Mouse (Mus musculus): ENCODE measurements at regions not wholly inside any gene's neighbourhood (a gene's known extent, or its start where the extent isn't known, plus 50 kb on each side); places are given as distances from the start of the nearest gene placed in this dataset.

- DNase-seq (ENCODE audit: low read depth, low spot score): no peak
Measured at GRCm38 (mm10) chr2:48620815-48621214, 193.1 kb upstream of the Acvr2a start.

GRCm38 (mm10) chr2:48622316-48622715 is 191.6 kb upstream of the Acvr2a start:
- no peak for DNase-seq (ENCODE audit: low read depth, low spot score)

GRCm38 (mm10) chr2:48624040-48624439 is 189.9 kb upstream of the Acvr2a start:
- no peak for DNase-seq (ENCODE audit: low read depth, low spot score)

- no peak for DNase-seq (ENCODE audit: low read depth, low spot score)
Measured at GRCm38 (mm10) chr2:48624461-48624860, 189.4 kb upstream of the Acvr2a start.

- DNase-seq (ENCODE audit: low read depth, low spot score): no peak
Measured at GRCm38 (mm10) chr2:48627011-48627410, 186.9 kb upstream of the Acvr2a start.

- no peak for DNase-seq (ENCODE audit: low read depth, low spot score)
Measured at GRCm38 (mm10) chr2:48629106-48630050, 184.5 kb upstream of the Acvr2a start.

GRCm38 (mm10) chr2:48634456-48635174 is 179.3 kb upstream of the Acvr2a start:
- DNase-seq (ENCODE audit: low read depth, low spot score): no peak

GRCm38 (mm10) chr2:48636108-48636507 is 177.8 kb upstream of the Acvr2a start:
- DNase-seq (ENCODE audit: low read depth, low spot score): no peak

GRCm38 (mm10) chr2:48644114-48644513 is 169.8 kb upstream of the Acvr2a start:
- no peak for DNase-seq (ENCODE audit: low read depth, low spot score)

- no peak for DNase-seq (ENCODE audit: low read depth, low spot score)
Measured at GRCm38 (mm10) chr2:48650281-48650680, 163.6 kb upstream of the Acvr2a start.

- DNase-seq (ENCODE audit: low read depth, low spot score): no peak
Measured at GRCm38 (mm10) chr2:48661222-48661621, 152.7 kb upstream of the Acvr2a start.

GRCm38 (mm10) chr2:48665103-48665502 is 148.8 kb upstream of the Acvr2a start:
- DNase-seq (ENCODE audit: low read depth, low spot score): no peak

- DNase-seq (ENCODE audit: low read depth, low spot score): no peak
Measured at GRCm38 (mm10) chr2:48689098-48689497, 124.8 kb upstream of the Acvr2a start.

GRCm38 (mm10) chr2:48694509-48694908 is 119.4 kb upstream of the Acvr2a start:
- no peak for DNase-seq (ENCODE audit: low read depth, low spot score)

- DNase-seq (ENCODE audit: low read depth, low spot score): no peak
Measured at GRCm38 (mm10) chr2:48700886-48701285, 113.0 kb upstream of the Acvr2a start.

GRCm38 (mm10) chr2:48705103-48705804 is 108.7 kb upstream of the Acvr2a start:
- no peak for DNase-seq (ENCODE audit: low read depth, low spot score)

GRCm38 (mm10) chr2:48705805-48706150 is 108.1 kb upstream of the Acvr2a start:
- no peak for DNase-seq (ENCODE audit: low read depth, low spot score)

GRCm38 (mm10) chr2:48706188-48706587 is 107.7 kb upstream of the Acvr2a start:
- no peak for DNase-seq (ENCODE audit: low read depth, low spot score)

- DNase-seq (ENCODE audit: low read depth, low spot score): no peak
Measured at GRCm38 (mm10) chr2:48716206-48716605, 97.7 kb upstream of the Acvr2a start.

GRCm38 (mm10) chr2:48717770-48718169 is 96.1 kb upstream of the Acvr2a start:
- no peak for DNase-seq (ENCODE audit: low read depth, low spot score)

- DNase-seq (ENCODE audit: low read depth, low spot score): no peak
Measured at GRCm38 (mm10) chr2:48718261-48718660, 95.6 kb upstream of the Acvr2a start.

- DNase-seq (ENCODE audit: low read depth, low spot score): no peak
Measured at GRCm38 (mm10) chr2:48730780-48731179, 83.1 kb upstream of the Acvr2a start.
